Mouse (Mus musculus) T-helper 1 cell (primary cell): ENCODE results near the gene Arhgef28.

Source experiments
- in situ Hi-C: fragments of 300-600 bp; cut with MboI, MseI; formaldehyde crosslinking; loops from one replicate; pipeline ENCODE4 v1.15.1; 2025; ENCODE audit warnings: high pct_unique_total_duplicates

Arhgef28 gene

DNA sequence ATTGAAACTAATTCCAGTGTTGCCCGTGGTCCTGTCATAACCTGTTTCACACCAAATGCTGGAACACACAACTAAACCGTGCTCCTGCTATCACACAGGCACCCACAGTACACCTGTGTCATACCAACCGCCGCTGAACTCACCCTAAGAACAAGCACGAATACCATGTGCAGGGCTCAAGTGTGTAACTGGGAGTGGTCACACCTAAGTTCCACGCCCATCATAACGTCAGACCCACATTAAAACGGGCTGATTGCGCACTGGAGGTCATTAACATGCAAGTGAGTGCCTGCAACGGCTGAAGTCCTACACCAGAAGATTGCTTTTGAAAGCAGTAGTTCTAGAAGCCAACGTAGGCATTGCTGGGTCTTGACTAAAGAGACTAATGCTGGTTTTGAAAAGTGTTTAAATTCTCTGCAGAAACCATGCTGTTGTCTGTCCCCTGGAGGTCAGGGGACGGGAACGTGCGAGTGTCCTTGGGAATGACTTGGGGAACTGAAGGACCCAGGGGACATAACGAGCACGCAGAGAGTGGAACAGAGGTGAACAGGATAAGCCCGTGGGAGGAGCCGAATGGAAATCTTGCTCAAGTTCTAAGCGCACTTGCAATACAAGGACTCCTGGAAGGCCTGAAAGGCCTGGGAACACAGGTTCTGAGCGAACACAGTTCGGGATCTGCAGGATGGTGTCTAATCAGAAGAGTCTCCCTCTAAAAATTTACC is 22.9 kb downstream of the Arhgef28 start:
- in situ Hi-C loops = no loop called here

DNA sequence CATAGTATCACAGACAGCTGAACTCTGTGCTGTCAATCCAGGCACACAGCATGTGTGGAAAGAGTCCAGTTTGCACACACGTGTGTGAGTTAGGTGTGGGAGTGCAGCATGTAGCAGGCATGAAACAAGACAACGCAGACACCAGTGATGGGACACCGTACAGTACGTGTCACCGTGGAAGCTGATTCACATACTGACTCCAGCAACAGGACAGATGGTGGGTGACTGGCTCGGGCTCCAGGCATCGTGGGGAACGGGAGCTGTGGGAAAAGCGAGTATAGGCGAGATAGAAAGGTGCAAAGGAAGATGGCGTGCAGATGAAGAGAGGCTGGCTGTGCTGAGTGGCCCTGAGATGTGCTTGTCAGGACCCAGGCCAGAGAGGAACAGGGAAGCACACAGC is 23.9 kb downstream of the Arhgef28 start:
- in situ Hi-C loops = no loop called here

DNA sequence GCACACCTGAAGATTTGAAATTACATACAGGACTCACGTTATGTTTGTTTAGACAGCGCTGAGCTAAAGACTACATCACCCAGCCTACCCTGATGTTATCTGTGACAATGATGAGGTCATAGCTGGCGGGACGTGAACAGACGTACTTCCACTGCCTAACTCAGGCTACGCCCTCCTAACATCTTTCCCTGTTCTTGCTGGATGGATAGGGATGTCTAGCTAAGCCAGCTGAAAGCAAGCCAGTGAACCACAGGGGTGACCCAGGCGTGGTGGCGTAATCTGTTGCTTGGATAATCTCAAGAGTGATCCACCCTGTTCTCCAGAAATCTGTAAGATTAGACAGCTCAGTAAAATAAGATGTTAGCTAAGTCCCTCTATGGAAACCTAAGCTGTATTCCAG is 25.6 kb downstream of the Arhgef28 start:
- in situ Hi-C loops = no loop called here

DNA sequence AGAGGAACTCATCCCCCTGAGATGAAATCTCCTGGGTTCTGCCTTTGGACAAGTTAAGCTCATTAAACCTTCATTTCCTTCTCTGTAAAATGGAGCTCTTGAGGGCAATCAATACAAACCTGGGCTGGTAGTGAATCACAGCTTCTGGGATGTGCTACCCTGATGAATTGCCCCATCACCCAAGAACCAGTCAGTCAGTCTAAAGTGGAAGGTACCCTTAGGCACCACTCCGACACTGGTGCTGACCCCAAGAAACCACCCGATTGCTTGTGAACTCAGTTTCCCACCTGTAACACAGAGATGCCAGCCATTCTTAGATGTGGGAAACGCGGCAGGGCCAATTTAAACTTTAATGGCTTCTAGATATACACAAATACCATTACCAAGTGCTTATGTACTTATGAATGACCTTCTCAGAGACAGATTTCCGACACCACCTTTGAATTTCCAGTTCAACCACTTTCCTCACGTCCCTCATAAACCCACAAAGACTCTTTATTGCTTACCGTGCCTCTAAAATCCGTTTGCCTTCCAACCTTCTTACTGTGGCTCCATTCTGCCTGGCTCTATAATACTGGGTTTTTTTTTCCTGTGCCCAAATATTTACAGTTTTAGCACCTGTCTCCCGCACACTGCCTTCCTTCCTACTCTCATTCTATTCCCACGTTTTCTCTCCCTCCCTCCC is 30.8 kb downstream of the Arhgef28 start:
- in situ Hi-C loops = no loop called here

DNA sequence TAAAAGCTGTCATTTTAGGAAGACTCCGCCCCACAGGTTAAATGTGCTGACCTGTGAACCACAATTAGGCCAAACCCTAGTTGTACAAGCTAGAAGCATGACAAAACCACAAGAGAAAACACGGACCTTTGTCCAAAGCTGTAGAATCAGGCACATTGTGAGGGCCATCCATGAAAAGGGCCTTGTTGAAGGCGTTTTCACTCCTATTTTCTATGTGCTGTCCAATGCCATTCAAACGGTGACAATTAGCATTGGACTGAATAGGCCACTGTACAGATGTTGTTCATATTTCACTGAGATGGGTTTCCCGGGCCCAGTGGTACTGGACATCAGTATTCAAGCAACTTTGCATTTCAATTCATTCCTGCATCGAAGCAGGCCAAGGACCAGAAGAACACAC is 33.2 kb downstream of the Arhgef28 start:
- in situ Hi-C loops = no loop called here

DNA sequence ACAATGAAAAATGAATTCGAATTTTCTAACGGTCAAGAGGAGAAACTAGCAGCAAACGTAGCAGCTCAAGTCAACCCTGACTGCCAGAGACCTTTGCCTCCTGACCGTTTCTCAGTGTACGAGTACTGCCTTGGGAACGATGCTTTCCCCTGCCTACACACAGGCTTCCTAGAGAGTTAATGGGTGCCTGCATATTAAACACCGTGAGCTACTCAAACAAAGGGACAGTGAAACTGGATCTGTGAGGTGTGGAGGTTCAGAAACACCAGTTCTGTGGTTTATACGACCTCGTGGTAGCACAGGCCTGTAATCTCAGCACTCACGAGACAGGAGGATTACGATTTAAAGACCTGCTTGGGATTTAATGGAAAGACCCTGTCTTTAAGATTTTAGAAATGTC is 33.9 kb downstream of the Arhgef28 start:
- in situ Hi-C loops = no loop called here

DNA sequence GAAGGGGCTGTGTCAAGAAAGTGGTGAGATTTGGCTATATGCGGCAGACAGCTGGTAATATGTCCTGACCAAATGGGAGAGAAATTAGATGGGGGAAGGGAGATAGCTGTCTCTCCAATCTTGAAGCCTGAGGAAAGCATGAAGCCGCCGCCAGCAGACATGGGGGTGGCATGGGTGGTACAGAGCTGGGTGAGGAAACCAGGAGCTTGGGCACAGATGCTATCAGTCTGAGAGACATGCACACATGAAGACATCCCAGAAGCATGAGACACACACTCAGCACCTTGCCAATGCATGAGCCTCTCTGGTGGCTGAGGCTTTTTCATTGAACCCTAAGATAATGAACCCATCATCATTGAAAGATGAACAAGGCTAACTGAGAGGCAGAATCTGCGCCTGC is 34.5 kb downstream of the Arhgef28 start:
- in situ Hi-C loops = no loop called here

DNA sequence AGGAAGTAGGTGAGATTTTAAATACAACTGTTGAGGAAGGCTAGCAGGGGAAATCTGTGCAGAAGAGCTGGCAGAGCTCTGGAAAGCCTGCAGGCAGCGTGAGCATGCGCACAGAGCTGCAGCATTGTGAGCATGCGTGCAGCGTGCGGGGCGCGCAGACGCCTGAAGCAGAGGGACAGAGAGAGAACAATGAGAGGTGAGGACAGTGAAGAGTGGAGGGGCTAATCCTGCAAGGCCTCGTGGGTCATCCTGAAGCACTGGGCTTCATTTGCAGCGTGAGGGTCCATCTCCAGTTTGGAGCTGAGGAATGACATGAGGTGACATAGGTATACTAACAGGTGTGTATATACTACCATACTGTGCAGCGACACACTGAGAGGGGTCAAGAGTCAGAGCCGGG is 35.0 kb downstream of the Arhgef28 start:
- in situ Hi-C loops = no loop called here

DNA sequence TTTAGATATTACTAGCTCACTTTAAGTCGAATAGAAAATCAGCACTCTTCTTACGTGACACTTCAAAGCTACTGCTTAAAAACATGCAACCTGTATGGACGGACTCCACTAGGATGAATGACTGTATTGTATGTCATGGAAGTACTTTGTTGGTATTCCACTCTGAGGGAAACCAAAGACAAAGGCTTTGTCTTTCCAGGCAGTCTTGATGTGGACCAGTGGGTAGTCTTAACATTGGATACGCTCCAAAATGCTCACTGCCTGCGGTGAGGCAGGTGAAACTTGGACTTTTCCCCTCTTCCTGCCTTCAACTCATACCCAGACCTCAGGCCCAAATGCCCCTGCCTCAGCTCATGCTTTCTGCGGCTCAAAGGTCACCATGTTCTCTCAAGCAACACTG is 41.4 kb downstream of the Arhgef28 start:
- in situ Hi-C loops = no loop called here

DNA sequence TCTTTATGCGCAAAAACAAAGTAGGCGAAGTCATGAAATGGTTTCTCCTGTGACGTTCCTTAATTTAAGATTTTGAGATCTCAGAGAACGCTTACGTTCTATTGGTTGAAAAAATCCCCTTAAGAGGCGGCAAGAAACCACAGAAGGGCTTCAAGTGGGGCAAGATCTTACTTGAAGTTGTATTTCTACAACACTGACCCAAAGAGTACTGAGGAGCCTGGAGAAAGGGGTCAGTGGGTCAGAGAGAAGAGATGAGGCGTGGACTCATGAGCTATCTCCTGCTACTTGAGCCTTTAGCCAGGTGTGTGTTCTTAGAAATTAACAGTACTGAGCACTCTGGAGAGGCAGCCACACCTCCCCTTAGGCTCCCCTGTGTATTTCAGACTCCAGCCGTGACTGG is 44.7 kb downstream of the Arhgef28 start:
- in situ Hi-C loops = no loop called here

DNA sequence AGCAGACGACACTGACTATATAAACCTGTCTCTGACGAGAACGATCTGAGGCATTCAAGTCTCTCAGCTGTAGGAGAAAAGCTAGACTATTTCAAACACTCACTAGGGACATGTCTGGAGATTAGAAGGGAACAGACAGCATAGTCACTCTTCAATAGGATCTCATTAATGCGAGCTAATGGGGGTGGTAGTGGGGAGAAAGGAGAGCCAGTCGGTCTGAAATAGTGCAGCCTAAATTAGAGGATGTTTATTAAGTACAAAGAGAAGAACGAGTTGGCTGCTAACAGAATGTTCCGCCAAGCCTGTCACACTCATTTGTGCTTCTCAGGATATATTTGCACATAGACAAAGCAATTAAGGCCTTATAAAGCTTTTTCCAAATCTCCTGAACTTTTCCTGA is 49.6 kb downstream of the Arhgef28 start:
- in situ Hi-C loops = no loop called here

DNA sequence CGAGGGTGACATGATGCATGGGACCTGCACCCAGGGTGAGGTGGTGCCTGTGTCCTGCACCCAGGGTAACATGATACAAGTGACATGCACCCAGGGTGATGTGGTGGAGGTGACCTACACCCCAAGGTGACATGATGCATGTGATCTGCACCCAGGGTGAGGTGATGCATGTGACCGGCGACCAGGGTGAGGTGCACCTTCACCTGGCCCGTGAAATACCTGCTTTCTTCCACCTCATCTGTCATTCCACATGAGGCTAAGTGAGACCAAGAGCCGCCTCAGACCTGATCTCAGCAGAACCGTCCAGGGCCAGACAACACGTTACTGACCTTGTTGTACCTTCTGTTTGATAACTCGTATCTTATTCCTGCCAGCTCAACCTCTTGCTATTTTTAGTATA is 53.5 kb downstream of the Arhgef28 start:
- in situ Hi-C loops = no loop called here

DNA sequence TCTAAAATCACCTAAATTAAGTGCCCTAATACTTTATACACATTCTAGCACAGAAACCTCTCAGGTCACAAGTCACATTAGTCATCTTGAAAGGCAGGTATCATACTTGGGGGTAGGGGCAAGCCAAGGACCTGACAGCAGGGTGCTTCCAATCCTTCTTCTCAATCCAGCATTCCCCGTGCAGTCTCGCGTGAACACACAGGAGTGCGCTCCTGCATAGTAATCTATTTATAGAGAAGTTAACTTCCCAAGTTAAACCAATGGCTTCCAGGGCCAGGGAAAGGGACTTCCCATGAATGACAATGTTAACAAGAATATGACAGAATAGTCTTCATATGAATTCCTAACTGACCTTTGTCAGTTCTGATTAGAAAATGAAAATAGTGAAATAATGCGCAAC is 58.7 kb downstream of the Arhgef28 start:
- in situ Hi-C loops = no loop called here

DNA sequence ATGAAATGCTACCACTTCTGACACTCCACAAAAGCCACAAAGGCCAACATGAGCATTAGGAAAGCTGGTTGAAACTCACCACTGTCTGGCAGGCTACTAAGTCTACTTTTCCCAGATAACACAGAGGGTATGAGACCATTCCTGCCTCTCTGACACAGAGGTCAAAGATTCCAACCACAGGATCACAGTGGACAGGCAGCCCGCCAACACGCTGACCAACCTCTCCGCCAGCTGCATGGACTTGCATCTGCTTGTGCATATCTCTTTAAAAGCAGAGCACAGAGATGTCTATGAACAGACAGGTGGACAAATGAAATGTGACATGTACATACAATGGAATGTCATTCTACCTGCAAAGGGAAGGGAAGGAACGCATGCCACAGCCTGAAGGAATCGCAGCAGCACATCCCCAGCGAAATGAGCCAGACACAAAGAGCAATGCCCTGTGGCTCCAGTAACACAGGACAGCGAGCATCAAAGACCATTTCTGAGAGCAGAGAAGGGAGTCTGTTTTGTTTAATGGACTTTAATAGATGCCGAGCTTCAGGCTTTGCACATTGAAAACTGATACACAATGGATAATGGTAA is 59.6 kb downstream of the Arhgef28 start:
- in situ Hi-C loops = no loop called here

DNA sequence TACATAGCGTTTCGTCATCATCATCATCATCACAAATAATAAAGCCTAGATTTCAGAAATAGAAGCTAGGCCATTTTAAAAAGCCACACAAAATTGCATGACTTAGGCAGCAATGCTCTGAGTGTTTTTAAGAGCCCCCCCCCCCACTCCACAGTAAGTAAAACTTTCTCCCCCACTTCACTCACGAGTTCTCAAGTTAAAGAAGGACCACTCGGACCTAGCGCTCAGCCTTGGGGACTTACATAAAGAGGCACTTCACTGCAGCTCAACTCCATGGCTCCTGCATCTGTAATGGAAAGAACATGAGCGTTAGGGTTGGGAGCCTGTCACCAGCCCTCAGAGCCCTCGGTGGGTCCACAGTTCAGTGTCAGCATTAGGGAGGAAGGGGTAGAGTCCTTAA is 60.9 kb downstream of the Arhgef28 start:
- in situ Hi-C loops = no loop called here

DNA sequence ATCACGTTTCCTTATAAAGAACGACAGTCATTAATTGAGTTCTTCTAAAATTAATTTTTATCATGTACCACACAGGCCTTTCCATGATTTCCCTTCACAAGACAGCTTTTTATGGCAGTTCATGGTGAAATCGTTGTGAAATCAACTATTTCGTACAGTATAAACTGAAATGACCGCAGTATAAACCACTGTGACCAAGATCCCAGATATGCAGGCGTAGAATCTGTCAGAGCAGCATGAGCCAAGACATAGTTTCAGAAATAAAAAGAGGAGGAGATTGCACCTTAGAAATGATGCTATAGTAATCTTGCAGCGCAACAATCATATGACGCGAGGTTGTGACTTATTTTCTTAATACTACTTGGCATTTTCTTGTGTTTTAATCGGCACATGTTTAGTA is 63.2 kb downstream of the Arhgef28 start:
- in situ Hi-C loops = no loop called here

DNA sequence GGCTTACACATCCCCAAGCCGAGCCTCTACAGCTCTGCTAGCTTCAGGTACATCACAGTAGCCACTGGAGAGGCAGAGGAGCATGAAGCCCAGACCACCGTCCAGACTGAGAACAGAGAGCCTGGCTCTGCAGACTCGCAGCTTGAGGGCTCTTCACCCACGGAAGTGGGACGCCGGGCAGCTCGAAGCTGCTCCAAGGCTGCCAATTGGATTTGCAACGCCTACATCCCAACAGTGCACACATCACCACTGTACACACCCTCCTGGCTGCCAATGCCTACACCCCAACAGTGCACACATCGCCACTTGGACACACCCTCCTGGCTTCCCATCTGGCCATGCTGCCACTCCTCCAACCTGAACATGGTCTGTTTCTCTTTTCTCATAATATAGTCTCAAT is 65.6 kb downstream of the Arhgef28 start:
- in situ Hi-C loops = no loop called here

DNA sequence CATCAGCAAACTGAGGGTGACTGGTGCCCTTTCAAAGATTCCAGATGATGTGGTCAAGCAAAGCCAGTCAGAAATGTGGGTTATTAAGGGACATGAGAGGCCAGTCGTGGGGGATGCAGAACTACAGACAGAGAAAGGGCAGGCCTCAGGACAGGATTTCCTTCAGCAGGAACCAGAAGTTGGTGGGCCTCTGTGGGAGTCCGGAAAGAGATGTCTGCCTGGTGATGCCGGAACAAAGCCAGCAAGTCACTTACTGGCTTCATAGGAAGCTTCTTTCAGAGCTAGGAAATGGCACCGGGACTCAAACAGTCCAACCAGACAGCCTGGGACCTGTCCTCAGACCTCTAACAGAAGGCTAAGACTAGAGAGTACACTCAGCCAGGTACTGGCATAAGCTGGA is 67.5 kb downstream of the Arhgef28 start:
- in situ Hi-C loops = no loop called here

DNA sequence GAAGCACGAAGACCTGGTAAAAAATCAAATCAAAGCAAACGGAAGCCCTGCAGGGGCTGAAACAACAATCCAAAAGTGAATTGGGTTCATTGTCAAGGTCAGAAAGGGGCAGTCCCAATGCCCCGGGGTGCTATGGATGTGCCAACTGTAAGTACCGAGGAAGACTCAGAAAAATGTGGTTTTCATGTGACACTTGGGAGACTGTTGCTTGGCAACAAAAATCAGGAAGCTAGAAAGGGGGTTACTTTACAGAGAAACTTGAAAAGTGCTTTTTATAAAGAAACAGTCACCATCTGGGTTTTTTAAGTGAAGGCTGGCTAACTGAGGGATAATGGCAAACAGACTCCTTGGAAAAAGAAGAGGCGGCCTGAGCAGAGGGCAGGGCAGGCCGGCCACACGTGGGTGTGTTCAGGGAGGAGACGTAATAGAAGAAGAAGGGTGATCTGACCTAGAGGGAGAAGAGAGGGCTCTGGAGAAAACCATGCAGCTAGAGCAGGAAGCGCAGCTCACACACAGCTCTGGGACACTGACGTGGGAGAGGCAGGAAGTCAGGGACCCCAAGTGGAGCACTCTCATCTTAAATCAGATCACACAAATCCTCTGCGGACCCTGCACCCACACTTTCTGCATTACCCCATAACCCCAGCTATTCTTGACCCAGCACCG is 70.2 kb downstream of the Arhgef28 start:
- in situ Hi-C loops = no loop called here

DNA sequence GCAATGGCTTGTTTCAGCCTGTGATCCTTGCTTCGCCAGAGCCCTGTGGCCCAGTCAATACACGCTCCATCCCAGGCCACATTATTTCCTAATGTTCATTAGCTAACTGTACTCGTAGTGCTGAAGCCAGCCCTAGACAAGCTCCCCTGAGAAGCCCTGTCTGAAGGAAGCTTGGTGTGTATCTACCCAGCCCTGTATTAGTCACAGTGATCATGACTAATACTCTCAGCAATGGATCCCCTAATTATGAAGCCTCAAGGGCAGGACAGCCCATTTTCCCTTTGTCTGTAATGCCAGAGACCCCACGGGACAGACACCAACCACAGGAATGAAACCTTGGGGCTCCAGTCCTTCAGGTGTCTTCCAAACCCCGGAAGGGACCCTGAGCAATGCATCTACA is 73.3 kb downstream of the Arhgef28 start:
- in situ Hi-C loops = no loop called here

DNA sequence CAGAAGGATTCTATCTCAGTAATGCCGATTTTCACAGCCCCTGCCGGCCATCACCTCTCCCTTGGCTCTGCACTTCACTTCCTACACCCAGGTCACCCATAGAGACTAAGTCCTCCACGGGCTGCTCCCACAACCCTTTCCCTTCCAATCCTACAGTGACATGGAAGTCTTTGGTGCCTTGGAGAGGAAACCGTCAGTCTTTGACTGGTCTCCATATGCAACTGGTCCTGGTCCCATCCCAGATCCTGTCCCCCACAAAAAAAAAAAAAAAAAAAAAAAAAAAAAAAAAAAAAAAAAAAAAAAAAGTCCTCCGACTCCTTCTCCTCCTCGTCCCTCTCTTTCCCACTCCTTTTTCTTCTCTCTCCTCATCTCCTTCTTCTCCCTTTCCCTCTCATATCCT is 74.0 kb downstream of the Arhgef28 start:
- in situ Hi-C loops = no loop called here

DNA sequence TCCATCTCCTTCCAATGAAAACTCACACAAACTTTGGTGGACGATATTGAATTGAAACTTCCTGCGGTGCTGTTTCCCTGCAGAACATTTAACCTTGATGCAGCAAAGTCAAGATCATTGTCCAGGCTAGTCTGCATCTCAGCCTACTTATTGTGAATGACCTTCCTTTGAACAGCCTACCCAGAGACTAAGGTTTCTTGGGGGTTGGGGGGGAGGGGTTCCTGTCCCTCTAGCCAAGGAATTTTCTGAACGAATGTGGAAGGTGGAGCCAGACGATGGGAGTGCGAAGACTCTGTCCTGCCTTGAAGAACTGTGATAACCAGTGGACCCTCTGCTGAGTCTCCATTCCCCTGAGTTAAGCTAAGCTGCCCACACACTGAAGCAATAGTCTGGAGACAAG is 80.6 kb downstream of the Arhgef28 start:
- in situ Hi-C loops = no loop called here
